Mouse (Mus musculus) cerebellum, adult 2 months (tissue): ENCODE results near the gene 1700037H04Rik.

Experiments used
- CTCF ChIP-seq: fragments of 200-500 bp; IDR thresholded peaks from 2 replicates; pipeline ENCODE4 v1.5.1; 2011; ENCODE audit warnings: low read depth, mild to moderate bottlenecking, control low read depth, low read length, moderate library complexity, borderline replicate concordance; ENCODE audit not compliant: insufficient read depth
- POLR2A ChIP-seq: fragments of 200-500 bp; IDR thresholded peaks from 2 replicates; pipeline ENCODE4 v1.6.1; 2011; ENCODE audit warnings: low read length, control low read depth, borderline replicate concordance; ENCODE audit not compliant: insufficient read depth

- TF ChIP-seq POLR2A (no peak), CTCF (no peak)
Observed at GRCm38 (mm10) chr2:131166172-131166571, 6.3 kb upstream of the 1700037H04Rik start.
